ENCODE assay signal across 13 mouse cellular contexts in genomic region chr5:27402616-27403015, GRCm38 (mm10).
DNase-seq lines count a peak whose midpoint lies in the region.
"Had no signal": no experiment of that assay in that cellular context is flagged by ENCODE, and none has a peak within 500 bp of the region (broad histone marks: within the 10 kb centered on the region; RNA-seq: fewer than 3 reads in every experiment).

No protein-coding gene starts in this region.

- peak; percentile 51 for DNase-seq in brain, adult 2 months (ENCODE audit: low read depth, low spot score)
- peak; percentile 64 for DNase-seq in cerebellum, adult 11-12 months
- peak; percentile 79 for DNase-seq in cerebellum, adult 9-10 months
- DNase-seq in cerebellum, postnatal 25 days: peak; percentile 54 to 62
- DNase-seq in layer of hippocampus, adult 9-11 months: no peak
- DNase-seq in layer of hippocampus, postnatal 25 days (ENCODE audit: extremely low spot score in 1 of 2, low spot score in 1 of 2): no peak
- DNase-seq in adrenal gland, postnatal 36 days: no peak
- DNase-seq: adrenal gland, postnatal 25 days; gastrocnemius, postnatal 10 days; heart, adult 2 months; heart, postnatal 36 days; kidney, adult 11 months; kidney, adult 9 months had no signal

Comparison
In these comparisons a context has a peak if more than half of its experiments do, and no peak if none do; other contexts are left out.
1. DNase-seq: peak in brain, adult 2 months (single experiment), cerebellum, adult 11-12 months (single experiment), cerebellum, adult 9-10 months (single experiment) and cerebellum, postnatal 25 days (2 of 2); none in layer of hippocampus, adult 9-11 months (single experiment), layer of hippocampus, postnatal 25 days (0 of 2) and adrenal gland, postnatal 36 days (0 of 2).